Mouse (Mus musculus): ENCODE data around the gene Gm15140. TPM values are rescaled to one million over a fixed set of nuclear protein-coding genes. Genes with fewer than 3 reads are reported as not detected.

Gene Gm15140
- polyA plus RNA-seq (2012; rRNA removed): not detected in 2 replicates

DNA sequence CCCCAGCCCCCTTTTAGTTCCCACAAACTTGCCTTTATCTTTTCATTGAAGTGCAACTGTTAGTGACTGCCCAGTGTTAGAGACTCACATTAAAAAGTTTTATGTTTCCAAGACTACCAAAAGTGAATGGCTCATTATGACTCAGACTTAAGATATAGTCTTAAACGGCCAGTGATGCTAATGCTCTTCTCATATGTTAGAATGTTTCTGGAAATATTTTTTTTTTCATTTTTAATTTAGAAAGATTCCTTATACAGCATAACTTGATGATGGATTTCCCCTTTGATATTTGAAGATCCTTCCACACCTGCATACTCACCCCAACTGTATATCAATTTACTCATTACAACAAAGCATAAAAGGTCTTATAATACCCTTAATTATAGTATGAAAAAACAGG, at the start of gene Gm15140:
Gm15140 (minus strand) TSS at position 101 of the 400 bp plus-strand sequence.

Other genes starting within 250 kb of the Gm15140 start
- gene Samt1, start 108.0 kb downstream of the Gm15140 start, polyA plus RNA-seq (2012; rRNA removed): not detected in 2 replicates
- gene 4921511M17Rik, start 86.9 kb downstream of the Gm15140 start, polyA plus RNA-seq (2012; rRNA removed): not detected in 2 replicates
- gene Gm10057, start 65.6 kb downstream of the Gm15140 start, polyA plus RNA-seq (2012; rRNA removed): not detected in 2 replicates
- gene 4930524N10Rik, start 222.7 kb upstream of the Gm15140 start, polyA plus RNA-seq (2012; rRNA removed): not detected in 2 replicates